Mouse (Mus musculus) stomach, postnatal 0 days (tissue): ENCODE results near the gene Fam71f1. TPM values are rescaled to one million over a fixed set of nuclear protein-coding genes. Genes with fewer than 3 reads are reported as not detected.

ENCODE experiments used
- ATAC-seq: fragments of 200-750 bp; cut with Nextera tagmentation; 2 replicates; pipeline ENCODE4 v1.8.0; 2017; ENCODE audit not compliant: low FRiP score, low TSS enrichment
- DNase-seq: peaks from one replicate; pipeline ENCODE4 v3.0.0-alpha.2; 2016; ENCODE audit warnings: low spot score
- H3K27ac ChIP-seq: fragments of 300-500 bp; sonication (generic); replicated peaks from 2 replicates; pipeline ENCODE4 v1.5.1; 2014; ENCODE audit warnings: mild to moderate bottlenecking, control low read depth
- H3K27me3 ChIP-seq: fragments of 300-500 bp; sonication (generic); 2 replicates; pipeline ENCODE4 v1.6.1; 2014; ENCODE audit warnings: low read length; ENCODE audit not compliant: control insufficient read depth, insufficient read depth
- H3K36me3 ChIP-seq: fragments of 300-500 bp; sonication (generic); 2 replicates; pipeline ENCODE4 v1.6.1; 2014; ENCODE audit warnings: low read length, mixed read lengths; ENCODE audit not compliant: control insufficient read depth, insufficient read depth
- H3K4me1 ChIP-seq: fragments of 300-500 bp; sonication (generic); replicated peaks from 2 replicates; pipeline ENCODE4 v1.6.1; 2014; ENCODE audit warnings: antibody characterized with exemption; ENCODE audit not compliant: control insufficient read depth, insufficient read depth
- H3K4me2 ChIP-seq: fragments of 300-500 bp; sonication (generic); replicated peaks from 2 replicates; pipeline ENCODE4 v1.6.1; 2014; ENCODE audit warnings: low read depth, mild to moderate bottlenecking, control low read depth, moderate library complexity
- H3K4me3 ChIP-seq: fragments of 300-500 bp; sonication (generic); 2 replicates; pipeline ENCODE4 v1.5.1; 2014; ENCODE audit warnings: low read depth, low read length, control low read depth
- H3K9ac ChIP-seq: fragments of 300-500 bp; sonication (generic); 2 replicates; pipeline ENCODE4 v1.6.1; 2014; ENCODE audit warnings: mild to moderate bottlenecking, low read length, control low read depth, mixed read lengths
- H3K9me3 ChIP-seq: fragments of 300-500 bp; sonication (generic); 2 replicates; pipeline ENCODE4 v1.6.1; 2016; ENCODE audit warnings: low read length; ENCODE audit not compliant: control insufficient read depth
- CTCF ChIP-seq: IDR thresholded peaks from 2 replicates; pipeline ENCODE4 v1.5.1; 2016; ENCODE audit warnings: antibody characterized with exemption, low read depth, mild to moderate bottlenecking, moderate library complexity
- EP300 ChIP-seq: optimal IDR thresholded peaks from 2 replicates; pipeline ENCODE3; 2016; ENCODE audit warnings: antibody characterized with exemption
- whole genome bisulfite sequencing: fragments of 180-500 bp; shearing (Covaris S2); extraction: QIAGEN DNeasy Blood & Tissue Kit; methylation state at CpG from one replicate; pipeline ENCODE4 v1.1.7; 2014; 5-methylcytosine and 5-hydroxymethylcytosine counted together
- polyA plus RNA-seq: library from polyadenylated mRNA; unstranded; fragments of >200 nt; fragmentation: Nextera tagmentation; extraction: Ambion mirVana; gene quantifications from 2 replicates; pipeline ENCODE4 v1.2.1, GENCODE M21; 2015

Gene Fam71f1
- polyA plus RNA-seq, 1 experiment from 2014 or later, result not detected

DNA sequence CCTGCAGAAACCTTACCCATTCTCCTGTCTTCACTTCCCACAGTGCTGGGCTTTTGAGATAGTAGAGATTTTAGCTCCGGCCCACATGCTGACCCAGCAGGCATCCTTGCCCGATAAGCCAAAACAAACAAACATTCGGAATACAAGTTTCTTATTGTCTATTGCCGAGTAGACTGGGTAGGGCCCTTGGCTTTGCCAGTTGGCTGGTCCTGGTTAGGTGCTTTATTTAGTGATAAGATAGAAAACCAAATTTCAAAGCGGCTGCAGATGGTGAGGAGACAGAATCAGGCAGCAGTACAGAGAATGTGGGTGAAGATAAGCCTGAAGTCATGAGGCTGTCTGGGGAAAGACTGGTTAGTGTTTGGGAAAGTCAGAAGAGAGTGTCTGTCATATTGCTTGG lies 33.9 kb downstream of the Fam71f1 start:
- Histone ChIP-seq H3K36me3 (peaks cover 4% of the 10 kb centered on the region; the same call in 1 of the 2 replicates), H3K4me2 (no peak overlapping the region), H3K27me3 (no peaks in the 10 kb centered on the region), H3K9ac (no peak overlapping the region), H3K27ac (no peak overlapping the region), H3K4me1 (0 out of 2 replicates have a peak, but pooled peaks cover 5% of the 10 kb centered on the region), H3K9me3 (no peaks in the 10 kb centered on the region), H3K4me3 (no peak overlapping the region)
- 37% methylated on average over 5 of the region's 5 CpGs for WGBS
- DNase-seq (no peak), ATAC-seq (no peak)
- TF ChIP-seq EP300 (no peak), CTCF (no peak)

DNA sequence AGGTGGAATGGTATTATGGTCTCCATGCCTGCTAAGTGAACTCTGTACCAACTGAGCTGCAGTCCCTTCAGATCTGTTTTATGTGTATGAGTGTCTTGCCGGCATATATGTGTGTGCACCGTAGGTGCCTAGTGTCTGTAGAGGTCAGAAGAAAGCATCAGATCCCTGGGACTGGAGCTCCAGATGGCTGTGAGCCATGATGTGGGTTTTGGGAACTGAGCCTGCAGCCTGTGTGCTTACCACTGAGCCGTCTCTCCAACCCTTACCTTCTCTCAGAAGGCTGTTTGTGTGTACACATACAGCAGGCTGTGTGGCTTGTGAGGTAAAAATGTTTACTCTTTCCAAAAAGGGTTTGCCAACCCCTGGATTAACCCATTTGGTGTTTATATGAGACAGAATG lies 40.4 kb downstream of the Fam71f1 start:
- H3K4me2 ChIP-seq, result no peak overlapping the region
- no peaks in the 10 kb centered on the region for H3K9me3 ChIP-seq
- DNase-seq (no peak), ATAC-seq (no peak)
- 73% methylated on average over 3 of the region's 3 CpGs for WGBS
- H3K36me3 ChIP-seq, result peaks cover 10% of the 10 kb centered on the region; the same call in 1 of the 2 replicates
- no peaks in the 10 kb centered on the region for H3K27me3 ChIP-seq
- TF ChIP-seq EP300 (no peak), CTCF (no peak)
- H3K4me1 ChIP-seq, result no peaks in the 10 kb centered on the region
- no peak overlapping the region for H3K4me3 ChIP-seq
- H3K27ac ChIP-seq, result no peak overlapping the region
- H3K9ac ChIP-seq, result no peak overlapping the region

DNA sequence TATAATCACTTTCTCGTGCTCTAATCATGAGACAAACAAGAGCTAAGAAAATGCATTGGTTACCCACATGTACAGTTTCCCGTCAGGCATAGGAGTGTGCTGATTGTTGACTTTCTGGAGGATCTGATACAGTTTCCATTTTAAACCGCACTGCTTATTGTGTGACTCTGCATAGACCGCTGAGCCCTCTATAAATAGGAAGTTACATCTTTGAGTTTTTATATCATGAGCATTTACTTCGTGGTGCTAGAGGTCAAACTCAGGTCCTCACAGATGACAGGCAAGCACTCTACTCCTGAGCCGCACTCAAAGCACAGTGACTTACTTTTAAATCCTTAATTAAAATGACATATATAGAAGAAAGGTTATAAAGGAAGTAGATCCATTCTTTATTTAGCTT lies 41.3 kb downstream of the Fam71f1 start:
- H3K36me3 ChIP-seq, result peaks cover 10% of the 10 kb centered on the region; the same call in 1 of the 2 replicates

DNA sequence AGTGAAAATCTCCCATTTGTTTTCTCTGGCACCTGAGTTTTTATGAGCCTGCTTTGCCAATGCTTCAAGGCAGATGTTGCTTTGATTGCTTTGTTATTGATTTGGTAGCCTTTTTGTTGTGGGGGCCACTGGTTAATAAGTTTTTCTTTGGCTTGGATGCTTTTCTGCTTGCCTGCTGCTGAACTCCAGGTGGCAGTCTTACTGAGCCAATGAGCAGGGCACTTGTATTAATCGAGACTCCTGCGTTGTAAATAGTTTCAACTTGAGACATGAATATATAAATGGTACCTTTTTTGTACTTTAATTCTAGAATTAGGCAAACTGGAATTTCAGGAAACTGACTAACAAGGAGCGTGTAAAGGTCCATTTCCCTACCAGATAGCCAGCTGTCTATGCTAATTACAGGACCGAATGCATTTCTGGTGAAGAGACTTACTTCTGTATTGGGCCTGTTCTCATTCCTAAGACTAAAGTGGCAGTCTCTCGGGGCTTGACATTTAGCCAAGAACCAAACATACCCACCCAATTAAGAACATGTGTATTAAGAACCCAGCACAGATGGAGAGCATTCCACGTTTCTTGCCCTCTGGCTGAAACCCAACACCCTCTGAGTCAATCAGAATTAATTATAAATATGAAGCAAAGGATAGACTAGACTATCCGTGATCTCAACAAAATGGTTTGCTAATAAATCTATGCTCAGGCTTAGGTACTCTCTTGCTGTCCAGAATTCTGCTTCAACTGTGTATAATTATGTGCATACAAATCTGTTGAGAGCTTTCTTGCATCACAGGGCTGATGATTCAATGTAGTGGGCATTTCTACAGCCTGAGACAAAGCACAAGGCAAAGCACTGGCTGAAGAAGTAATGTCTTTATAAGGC lies 43.5 kb downstream of the Fam71f1 start:
- H3K4me2 ChIP-seq, result no peak overlapping the region
- no peaks in the 10 kb centered on the region for H3K9me3 ChIP-seq
- DNase-seq, result no peak
- no peaks in the 10 kb centered on the region for H3K27me3 ChIP-seq
- peak overlapping the region; percentile 70 for H3K27ac ChIP-seq
- WGBS, result 36% methylated on average over 7 of the region's 7 CpGs
- no peak overlapping the region for H3K4me3 ChIP-seq
- no peaks in the 10 kb centered on the region for H3K4me1 ChIP-seq
- ATAC-seq, result peak; percentile 80; the same call in 1 of the 2 replicates
- no peak overlapping the region for H3K9ac ChIP-seq
- TF ChIP-seq CTCF (peak; percentile 67), EP300 (peak; percentile 43)
- peaks cover 16% of the 10 kb centered on the region for H3K36me3 ChIP-seq

More for the DNA sequence above, 41.3 kb downstream of the Fam71f1 start:
- H3K4me1 ChIP-seq, result no peaks in the 10 kb centered on the region
- H3K27me3 ChIP-seq, result no peaks in the 10 kb centered on the region
- 65% methylated on average over 6 of the region's 6 CpGs for WGBS
- TF ChIP-seq CTCF (no peak), EP300 (no peak)
- no peak overlapping the region for H3K4me3 ChIP-seq
- H3K27ac ChIP-seq, result no peak overlapping the region
- H3K9ac ChIP-seq, result no peak overlapping the region
- no peak for ATAC-seq
- DNase-seq, result no peak
- no peaks in the 10 kb centered on the region for H3K9me3 ChIP-seq
- H3K4me2 ChIP-seq, result no peak overlapping the region

DNA sequence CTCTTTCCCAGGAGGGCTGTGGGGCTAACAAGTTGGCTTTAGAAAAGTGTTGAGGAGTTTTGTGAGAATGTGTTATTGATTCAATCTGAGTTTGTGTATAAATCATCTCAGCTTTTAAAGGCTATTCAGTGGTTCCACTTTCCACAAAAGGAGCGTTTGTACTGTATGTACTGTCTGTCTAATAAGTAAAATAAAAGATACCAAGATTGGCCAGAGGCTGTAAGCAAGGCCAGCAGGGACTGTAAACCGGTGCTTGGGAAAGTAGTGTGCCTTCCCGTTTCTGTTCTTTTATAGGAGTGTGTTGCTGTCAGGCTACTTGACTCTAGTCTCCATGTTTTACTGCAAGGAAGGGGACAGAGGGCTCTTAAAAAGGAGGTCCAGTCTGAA lies 44.2 kb downstream of the Fam71f1 start:
- ATAC-seq (peak; percentile 12; the same call in 1 of the 2 replicates), DNase-seq (no peak)
- no peak overlapping the region for H3K9ac ChIP-seq
- WGBS, result 62% methylated on average over 3 of the region's 3 CpGs
- H3K4me2 ChIP-seq, result no peak overlapping the region
- peaks cover 16% of the 10 kb centered on the region for H3K36me3 ChIP-seq
- no peaks in the 10 kb centered on the region for H3K9me3 ChIP-seq
- no peaks in the 10 kb centered on the region for H3K27me3 ChIP-seq
- no peak overlapping the region for H3K4me3 ChIP-seq
- H3K4me1 ChIP-seq, result no peaks in the 10 kb centered on the region
- TF ChIP-seq CTCF, result no peak
- no peak for TF ChIP-seq EP300
- H3K27ac ChIP-seq, result peak overlapping the region; percentile 70

DNA sequence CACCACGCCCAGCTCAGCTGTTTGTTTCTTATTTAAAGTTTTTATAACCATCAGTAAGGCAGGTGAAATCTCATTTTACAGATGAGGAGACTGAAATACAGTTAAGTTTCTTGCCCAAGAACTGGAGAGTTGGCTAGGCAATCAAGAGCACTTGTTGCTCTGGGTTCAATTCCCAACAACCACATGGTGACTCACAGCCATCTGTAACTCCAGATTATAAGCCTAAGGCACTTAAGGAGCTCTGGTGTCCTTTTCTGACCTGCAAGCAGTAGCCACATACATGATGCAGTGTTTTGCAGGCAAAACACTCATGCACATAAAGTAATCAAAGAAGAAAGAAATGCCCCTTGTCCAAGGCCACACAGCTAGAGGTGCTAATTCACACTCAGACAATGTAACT lies 46.3 kb downstream of the Fam71f1 start:
- H3K9ac ChIP-seq, result no peak overlapping the region
- no peak overlapping the region for H3K4me2 ChIP-seq
- peaks cover 12% of the 10 kb centered on the region; the same call in 1 of the 2 replicates for H3K36me3 ChIP-seq
- DNase-seq (no peak), ATAC-seq (no peak)
- no peaks in the 10 kb centered on the region for H3K9me3 ChIP-seq
- H3K27ac ChIP-seq, result no peak overlapping the region
- 91% methylated on average over 1 of the region's 1 CpGs for WGBS
- no peaks in the 10 kb centered on the region for H3K27me3 ChIP-seq
- H3K4me1 ChIP-seq, result no peaks in the 10 kb centered on the region
- TF ChIP-seq EP300 (no peak), CTCF (no peak)
- H3K4me3 ChIP-seq, result no peak overlapping the region
